Mouse (Mus musculus): ENCODE data around the gene Mrps27.
"Not testable (repeated sequence)": the region's sequence is repeated elsewhere in the genome, so short reads cannot be mapped to it uniquely, and the experiment has no call there.

Gene Mrps27

DNA sequence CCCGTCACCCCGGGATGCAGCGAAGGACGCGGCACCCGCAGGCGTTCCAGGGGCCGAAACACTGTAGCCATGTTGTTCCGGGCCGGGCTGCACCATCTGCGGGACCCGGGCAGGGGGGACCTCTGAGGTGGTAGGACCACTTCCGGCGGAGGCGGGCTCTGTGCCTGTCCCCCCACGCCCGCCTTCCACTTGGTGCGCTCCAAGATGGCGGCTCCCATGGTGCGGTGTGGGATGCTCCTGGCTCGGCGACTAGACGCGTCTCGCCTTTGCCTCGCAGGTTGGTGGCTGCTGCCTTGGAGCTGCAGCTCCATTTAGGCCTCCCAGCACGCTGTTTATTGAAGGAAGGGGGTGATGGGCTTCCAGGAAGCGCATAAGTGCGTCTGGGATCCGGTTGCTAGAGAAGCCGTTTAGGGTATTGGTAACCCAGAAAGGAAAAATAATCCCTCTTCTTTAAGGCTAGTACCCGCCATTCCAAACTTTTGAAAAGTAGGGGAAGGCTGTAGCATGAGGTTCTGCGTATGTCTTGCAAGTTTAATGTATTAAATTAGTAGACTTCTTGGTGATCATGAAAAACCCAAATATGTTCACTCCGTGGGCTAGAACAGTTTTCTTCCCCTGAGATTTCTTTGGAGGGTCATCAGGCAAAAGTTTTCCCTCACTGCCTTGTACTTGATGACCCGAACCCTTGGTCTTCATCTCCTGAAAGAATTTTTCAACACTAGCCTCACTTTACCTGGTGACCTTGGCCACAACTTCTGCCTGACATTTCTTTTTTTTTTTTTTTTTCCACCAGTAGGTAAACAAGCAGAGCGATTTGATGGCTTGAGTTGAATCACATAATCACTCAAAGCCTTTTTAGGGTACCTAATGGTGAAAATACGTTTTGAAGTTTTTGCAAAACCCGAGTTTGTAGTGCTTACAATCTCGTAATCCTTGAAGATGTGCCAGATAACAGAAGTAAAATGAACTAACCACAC, at the start of gene Mrps27, which contains the start of gene Ptcd2:
Mrps27 (plus strand) TSS at position 188 of the 977 bp plus-strand sequence.
Ptcd2 (minus strand) TSS at position 107 of the 977 bp plus-strand sequence.
- peak; percentile 96 to 97 for DNase-seq (ENCODE audit: low spot score in 2 of 2)

GRCm38 (mm10) chr13:99299921-99300320, 44.7 kb upstream of the Mrps27 start:
- DNase-seq (ENCODE audit: low spot score in 2 of 2), result no peak

- no peak for DNase-seq (ENCODE audit: low spot score in 2 of 2)
These were observed 40.7 kb upstream of the Mrps27 start for GRCm38 (mm10) chr13:99303846-99304245.

- DNase-seq (ENCODE audit: low spot score in 2 of 2), result peak in 1 of 2 experiments; percentile 20
These were observed 40.2 kb upstream of the Mrps27 start for GRCm38 (mm10) chr13:99304365-99304764.

DNA sequence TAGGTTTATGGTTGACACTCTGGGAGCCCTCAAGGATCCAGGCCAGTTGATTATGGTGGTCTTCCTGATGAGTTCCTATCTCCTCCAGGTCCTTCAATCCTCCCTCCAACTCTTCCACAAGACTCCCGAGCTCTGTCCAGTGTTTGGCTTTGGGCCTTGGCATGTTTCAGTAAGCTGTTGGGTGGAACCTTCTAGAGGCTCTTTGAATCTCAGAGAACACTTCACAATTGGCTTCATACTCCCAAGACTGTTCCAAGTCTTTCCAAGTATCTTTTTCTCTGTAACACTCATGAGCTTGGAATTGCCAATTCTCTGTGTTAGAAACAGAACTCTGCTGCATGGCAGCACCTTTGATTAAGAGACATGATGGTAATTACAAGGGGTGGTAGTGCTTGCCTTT, 39.4 kb upstream of the Mrps27 start:
- DNase-seq (ENCODE audit: low spot score in 2 of 2), result peak in 1 of 2 experiments; percentile 13

DNA sequence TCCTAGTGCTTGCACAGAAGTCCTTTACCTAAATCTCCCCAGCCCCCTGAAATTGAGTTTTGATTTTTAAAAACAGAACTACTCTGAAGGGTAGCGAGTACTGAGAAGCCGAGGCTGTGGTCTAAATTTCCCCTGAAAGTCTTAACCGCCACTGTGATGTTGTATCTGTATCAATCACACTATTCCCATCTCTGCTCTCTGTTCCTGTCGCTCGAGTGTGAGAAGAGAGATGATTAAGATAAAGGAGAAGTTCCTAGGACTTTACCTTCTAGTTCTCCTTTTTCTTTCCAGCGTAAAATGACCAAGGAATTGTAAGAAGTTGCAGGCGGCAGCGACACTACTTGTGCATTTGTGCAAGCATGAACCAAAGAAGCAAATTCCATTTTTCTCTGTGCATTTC, 38.4 kb upstream of the Mrps27 start:
- DNase-seq (ENCODE audit: low spot score in 2 of 2), result no peak

DNA sequence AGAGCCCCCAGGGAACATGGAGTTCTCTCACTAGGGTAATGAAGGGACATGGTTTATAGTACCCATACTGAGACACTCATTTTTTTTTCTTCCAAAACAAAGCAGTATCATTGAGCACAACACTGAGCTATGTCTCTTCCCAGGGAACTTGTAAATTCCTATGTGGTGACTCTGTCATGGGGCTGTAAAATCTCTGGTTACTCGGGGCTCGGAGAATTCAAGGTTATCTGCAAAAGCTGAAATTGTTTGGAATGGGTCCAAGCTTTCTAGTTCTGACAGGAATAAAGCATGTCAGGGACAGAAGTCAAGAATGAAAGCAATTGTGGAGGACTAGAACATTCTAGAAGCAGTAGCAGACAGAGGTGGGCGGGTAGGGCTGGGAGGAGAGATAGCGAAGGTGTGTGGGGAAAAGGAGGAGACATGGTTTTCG, 36.6 kb upstream of the Mrps27 start:
- DNase-seq (ENCODE audit: low spot score in 2 of 2), result no peak

- DNase-seq (ENCODE audit: low spot score in 2 of 2), result no peak
These were observed 36.2 kb upstream of the Mrps27 start for GRCm38 (mm10) chr13:99308393-99308792.

- DNase-seq (ENCODE audit: low spot score in 2 of 2), result no peak
These were observed 30.5 kb upstream of the Mrps27 start for GRCm38 (mm10) chr13:99314098-99314497.

- DNase-seq (ENCODE audit: low spot score in 2 of 2), result no peak
These were observed 29.9 kb upstream of the Mrps27 start for GRCm38 (mm10) chr13:99314657-99315181.

- DNase-seq (ENCODE audit: low spot score in 2 of 2), result no peak
These were observed 28.2 kb upstream of the Mrps27 start for GRCm38 (mm10) chr13:99316366-99316765.

- DNase-seq (ENCODE audit: low spot score in 2 of 2), result peak in 1 of 2 experiments; percentile 12
These were observed 27.5 kb upstream of the Mrps27 start for GRCm38 (mm10) chr13:99317058-99317457.

DNA sequence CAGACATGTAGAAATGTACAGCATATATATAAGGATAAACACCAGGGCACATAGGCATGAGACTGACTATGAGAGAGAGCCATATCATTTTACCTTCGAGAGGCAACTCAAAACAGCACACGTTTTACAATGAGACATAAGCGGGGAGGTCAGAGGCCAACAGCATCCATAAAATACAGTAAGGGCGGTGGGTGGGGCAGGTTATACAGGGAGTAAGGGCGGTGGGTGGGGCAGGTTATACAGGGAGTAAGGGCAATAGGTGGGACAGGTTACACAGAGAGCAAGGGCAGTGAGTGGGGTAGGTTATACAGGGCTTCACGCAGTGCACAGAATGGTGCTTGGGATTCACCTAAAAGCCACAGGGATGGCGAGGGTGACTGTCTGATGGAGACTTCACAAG, 24.1 kb upstream of the Mrps27 start:
- no peak for DNase-seq (ENCODE audit: low spot score in 2 of 2)

- not testable (repeated sequence) for DNase-seq (ENCODE audit: low spot score in 2 of 2)
These were observed 21.7 kb upstream of the Mrps27 start for GRCm38 (mm10) chr13:99322915-99323314.

- no peak for DNase-seq (ENCODE audit: low spot score in 2 of 2)
These were observed 20.8 kb upstream of the Mrps27 start for GRCm38 (mm10) chr13:99323632-99324336.

- not testable (repeated sequence) for DNase-seq (ENCODE audit: low spot score in 2 of 2)
These were observed 20.3 kb upstream of the Mrps27 start for GRCm38 (mm10) chr13:99324337-99324685.

DNA sequence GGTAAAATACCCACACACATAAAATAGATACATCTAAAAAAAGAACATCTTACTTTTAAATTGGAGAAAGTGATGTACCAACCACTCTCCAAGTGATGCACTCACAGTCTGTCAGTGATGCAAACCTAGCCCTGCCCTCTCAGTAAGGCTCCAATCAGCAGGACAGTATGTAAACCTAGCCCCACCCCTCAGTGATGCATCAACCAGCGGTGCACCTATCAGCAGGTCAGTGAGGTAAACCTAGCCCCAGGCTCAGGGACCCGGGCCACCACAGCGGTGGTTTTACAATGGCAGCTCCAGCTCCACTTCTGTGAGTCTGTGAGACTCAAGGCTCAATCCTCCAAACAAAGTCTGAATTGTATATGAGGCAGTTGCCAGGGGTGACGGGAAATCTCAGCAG, 13.3 kb upstream of the Mrps27 start:
- no peak for DNase-seq (ENCODE audit: low spot score in 2 of 2)

DNA sequence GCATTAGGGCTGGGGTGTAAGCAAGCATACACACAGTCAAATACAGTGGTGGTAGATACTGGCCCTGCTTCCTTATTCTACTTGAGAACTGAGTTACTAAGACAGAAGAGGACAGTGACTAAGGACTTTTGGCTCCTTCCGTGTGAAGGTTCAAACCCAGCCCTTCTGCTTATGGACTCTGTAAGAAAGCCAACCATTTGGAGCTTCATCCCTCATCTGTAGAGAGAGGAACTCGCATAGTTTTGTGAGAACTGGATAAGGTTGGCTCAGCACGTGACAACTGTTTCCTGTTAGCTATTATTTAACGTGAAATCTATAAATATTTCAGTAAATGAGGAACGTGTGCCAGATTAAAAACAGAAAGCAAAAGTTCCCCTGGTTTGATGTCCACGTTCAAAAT, 7.1 kb upstream of the Mrps27 start:
- DNase-seq (ENCODE audit: low spot score in 2 of 2), result no peak

- DNase-seq (ENCODE audit: low spot score in 2 of 2), result no peak
These were observed 3.1 kb upstream of the Mrps27 start for GRCm38 (mm10) chr13:99341504-99341903.

DNA sequence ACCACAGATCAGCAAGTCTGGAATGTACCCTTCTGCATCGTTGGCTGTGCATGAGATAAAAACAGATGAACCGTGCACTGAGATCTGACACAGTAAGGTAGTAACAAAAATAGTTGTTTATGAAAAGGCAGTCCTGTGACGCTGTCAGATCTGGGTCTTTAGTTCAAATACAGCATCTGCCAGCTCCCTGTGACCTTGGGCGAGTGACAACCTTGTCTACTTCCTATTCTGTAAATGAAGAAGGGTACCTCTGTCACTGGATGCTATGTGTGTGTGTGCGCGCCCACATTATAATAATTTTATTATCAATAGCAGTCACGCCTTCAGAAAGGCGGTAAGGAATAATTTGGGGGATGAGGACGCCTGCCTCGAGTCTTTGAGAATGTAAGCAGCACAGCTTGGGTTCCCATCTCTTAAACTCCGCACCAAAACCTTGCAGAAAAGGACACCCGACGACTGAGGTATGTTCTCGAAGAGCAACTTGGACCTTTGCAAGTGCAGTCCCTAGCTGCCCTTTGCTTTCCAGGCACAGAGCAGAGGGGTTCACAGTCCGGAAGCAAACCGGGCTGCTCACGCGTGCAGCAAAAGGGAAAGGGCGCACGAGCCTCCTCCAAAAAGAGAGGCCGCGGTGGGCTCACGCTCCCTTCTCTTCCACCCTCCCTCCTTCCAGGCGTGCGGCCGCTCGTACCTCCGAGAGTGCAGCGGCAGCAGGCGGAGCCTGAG, 549 bp upstream of the Mrps27 start:
- no peak for DNase-seq (ENCODE audit: low spot score in 2 of 2)

- DNase-seq (ENCODE audit: low spot score in 2 of 2), result no peak
These were observed 5.4 kb downstream of the Mrps27 start for GRCm38 (mm10) chr13:99350009-99350408.

- no peak for DNase-seq (ENCODE audit: low spot score in 2 of 2)
These were observed 6.6 kb downstream of the Mrps27 start for GRCm38 (mm10) chr13:99351186-99351585.
